Mouse (Mus musculus): ENCODE results near the gene Aff4.

Gene Aff4

DNA sequence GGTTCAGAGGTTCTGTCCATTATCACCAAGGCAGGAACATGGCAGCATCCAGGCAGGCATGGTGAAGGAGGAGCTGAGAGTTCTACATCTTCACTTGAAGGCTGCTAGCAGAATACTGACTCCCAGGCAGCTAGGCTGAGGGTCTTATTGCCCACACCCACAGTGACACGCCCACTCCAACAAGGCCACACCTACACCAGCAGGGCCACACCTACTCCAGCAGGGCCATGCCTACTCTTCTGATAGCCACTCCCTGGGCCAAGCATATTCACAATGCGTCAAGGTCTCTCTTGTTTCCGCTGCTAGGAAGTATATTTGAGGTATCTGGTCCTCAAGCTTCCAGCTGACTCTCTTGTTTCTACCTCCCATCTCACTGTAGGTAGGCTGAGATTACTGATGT is 108.4 kb downstream of the Aff4 start:
- no peak for DNase-seq (ENCODE audit: low read depth, low spot score)

DNA sequence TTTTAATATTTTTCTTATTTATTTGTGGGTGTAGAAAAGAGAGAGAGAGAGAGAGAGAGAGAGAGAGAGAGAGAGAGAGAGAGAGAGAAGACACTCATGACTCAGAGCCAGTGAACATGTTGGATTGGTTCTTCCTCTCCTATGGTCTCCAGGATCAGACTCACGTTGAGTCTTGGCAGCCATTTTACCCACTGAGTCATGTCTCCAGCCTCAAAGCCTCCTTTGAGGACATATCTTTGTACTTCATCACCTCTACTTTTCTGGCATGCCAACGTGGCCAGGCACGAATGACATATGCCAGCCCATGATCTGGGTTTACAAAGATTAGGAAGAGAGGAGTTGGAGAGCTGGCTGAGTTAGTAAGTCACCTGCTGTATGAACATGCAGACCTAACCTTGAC is 109.6 kb downstream of the Aff4 start:
- DNase-seq (ENCODE audit: low read depth, low spot score): no peak

DNA sequence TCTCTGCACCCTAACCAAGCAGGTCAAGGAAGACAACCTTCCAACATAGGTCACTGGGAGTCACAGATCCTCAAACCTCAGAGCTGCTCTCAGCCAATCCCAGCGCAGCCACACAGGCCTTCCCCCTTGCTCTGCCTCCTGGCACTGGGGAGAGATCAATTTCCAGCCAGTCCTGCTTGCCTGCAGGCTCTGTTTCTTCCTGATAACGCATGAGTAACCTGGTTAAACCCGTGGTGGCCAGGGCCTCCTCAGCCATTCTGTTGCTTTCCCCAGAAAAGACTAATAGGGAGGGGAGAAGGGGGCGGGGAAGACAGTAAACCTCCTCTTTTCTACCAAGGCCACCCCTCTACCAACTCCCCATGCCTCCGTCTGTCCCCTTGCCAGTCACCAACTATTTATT is 111.1 kb downstream of the Aff4 start:
- DNase-seq (ENCODE audit: low read depth, low spot score): no peak

DNA sequence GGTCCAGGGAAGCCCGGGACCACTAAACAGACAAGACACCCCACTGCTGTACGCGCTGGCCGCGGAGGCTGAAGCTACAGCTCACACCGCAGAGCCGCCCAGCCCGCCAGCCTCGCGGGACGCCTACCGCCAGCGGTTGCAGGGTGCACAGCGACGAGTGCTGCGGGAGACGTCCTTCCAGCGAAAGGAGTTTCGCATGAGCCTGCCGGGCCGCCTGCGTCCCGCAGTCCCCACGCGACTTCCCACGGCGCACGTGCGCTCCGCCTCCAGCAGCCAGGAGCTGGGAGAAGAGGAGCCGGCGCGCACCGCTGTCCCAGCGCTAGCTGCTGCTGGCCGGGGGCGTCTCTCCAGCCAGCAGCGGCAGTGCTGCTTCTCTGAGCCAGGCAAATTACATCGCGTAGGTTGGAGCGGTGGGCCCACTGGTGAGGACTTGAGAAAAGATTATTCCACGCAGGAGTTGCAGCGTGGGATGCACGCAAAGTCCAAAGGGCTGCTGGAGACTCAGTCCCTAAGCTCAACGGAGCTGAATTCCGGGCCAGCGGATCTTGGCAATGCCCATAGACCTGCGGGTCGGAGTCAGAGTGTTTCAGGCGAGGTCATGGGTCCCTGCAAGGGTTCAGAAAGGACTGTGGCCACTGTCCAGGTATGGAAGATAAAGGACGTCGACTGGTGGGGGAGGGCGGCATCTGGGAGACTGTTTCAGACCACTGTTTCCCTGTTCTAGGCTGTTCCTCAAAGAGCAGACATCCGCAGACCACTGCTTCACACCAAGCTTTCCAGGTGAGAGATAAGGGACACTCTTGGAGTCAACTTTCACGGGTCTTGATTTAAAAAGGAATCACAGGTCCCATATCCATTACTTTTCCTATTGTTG is 113.2 kb downstream of the Aff4 start:
- no peak for DNase-seq (ENCODE audit: low read depth, low spot score)

DNA sequence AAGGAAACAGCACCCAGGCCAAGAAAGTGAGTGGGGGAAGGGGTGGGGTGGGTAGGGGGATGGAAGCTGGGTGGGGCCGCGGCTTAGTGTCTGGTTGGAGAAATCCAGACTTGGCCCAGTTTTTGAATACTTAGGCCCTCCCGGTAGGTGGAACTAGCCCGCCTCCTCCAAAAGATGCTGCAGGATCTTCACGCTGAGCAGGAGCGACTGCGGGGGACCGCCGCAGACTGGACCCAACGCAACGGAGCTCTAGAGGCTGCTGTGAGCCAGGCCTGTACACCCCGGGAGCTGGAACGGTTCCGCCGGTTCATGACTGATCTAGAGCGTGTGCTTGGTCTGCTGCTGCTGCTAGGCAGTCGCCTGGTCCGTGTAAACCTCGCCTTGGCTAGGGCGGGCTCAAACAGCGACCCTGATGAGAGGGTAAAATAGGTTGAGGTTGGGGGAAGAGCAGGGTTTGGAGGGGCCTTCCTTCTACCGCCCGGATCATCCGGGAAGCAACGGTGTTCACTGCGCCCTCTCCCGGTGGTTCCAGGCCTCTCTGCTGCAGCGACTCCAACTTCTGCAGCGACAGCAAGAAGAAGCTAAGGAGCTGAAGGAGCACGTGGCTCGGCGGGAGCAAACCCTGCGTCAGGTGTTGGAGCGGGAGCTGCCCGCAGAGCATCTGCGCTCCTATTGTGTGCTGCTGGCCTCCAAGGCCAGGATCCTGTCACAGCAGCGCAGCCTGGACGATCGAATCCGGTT is 115.8 kb downstream of the Aff4 start:
- DNase-seq (ENCODE audit: low read depth, low spot score): peak; percentile 69

DNA sequence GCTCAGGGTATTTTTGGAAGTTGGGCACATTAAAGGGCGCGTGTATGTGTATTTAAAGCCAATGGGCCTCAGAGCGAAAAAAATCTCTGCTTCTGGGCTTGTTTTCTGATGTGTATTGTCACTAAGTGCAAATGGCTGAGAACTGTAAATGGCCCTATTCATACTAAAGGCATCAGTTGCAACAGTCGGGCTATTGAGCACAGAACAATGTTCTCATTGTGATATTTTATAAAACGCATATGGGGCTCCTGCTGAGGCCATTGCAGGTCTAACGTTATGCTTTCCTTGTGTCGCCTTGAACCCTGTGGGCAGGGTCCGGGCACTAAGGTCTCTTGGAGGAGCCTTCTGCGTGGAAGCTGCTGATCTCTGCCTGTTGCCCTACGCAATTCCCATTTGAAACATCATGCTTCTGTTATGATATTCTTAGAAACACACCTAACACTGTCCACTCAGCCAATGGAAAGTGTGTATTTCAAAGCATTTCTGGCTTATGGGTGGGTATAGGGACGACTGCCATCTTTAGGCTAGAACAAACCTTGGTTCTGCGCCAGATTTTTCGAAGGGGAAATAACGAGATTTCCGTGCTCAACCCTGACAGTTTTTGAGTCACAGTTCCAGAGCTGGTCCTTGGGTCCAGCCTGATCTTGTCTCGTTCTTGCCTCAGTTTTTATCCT is 118.8 kb downstream of the Aff4 start:
- DNase-seq (ENCODE audit: low read depth, low spot score): no peak

DNA sequence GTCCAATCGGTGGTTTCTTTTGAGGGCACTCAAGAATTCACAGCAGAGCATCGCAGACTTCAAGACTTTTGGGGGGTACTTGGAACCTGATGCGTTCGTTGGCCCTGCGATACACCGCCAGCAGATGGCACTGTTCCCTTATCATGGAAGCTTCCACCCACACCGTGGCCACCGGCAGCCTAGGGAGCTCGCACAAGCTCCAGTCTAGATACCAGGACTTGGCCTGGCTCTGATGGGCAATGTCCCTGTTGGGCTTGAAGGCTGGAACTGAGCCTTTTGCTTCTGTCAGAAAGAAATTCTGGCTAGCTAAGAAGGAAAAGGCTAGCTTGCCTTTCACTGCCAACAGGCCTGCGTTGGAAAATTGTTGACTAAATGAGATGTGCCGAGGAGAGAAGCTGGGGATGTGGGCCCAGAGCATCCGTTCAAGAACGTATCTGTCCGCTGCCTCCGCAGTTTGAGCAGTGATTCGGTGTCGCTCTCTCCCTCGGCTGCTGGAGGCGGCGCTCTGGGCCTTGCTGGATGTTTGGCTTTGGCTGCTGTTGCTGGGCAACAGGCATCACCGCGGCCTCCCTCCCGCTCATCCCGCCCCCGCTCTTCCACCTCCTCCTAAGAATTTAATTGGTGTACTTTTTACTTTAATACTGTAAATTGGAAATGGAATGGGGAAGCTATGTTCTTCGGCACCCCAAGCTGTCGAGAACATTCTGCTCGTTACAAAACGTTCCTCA is 119.5 kb downstream of the Aff4 start, which contains the start of gene Gm9837:
Gene Gm9837 (minus strand): TSS at position 512 of the 728 bp plus-strand sequence.
- DNase-seq (ENCODE audit: low read depth, low spot score): peak; percentile 88
